Mouse (Mus musculus) heart, adult 9 months (tissue): ENCODE results near the gene Utp11.

ENCODE experiments used
- DNase-seq, 2 experiments: peaks; one replicate each; pipeline ENCODE4 v3.0.0; 2022; ENCODE audit warnings: low spot score in 2 of 2

Utp11 gene

GRCm38 (mm10) chr4:124704797-124705474 is 11.5 kb upstream of the Utp11 start:
- peak; percentile 51 to 73 for DNase-seq

GRCm38 (mm10) chr4:124703881-124704796 is 10.7 kb upstream of the Utp11 start:
- DNase-seq = peak in 1 of 2 experiments; percentile 21

DNA sequence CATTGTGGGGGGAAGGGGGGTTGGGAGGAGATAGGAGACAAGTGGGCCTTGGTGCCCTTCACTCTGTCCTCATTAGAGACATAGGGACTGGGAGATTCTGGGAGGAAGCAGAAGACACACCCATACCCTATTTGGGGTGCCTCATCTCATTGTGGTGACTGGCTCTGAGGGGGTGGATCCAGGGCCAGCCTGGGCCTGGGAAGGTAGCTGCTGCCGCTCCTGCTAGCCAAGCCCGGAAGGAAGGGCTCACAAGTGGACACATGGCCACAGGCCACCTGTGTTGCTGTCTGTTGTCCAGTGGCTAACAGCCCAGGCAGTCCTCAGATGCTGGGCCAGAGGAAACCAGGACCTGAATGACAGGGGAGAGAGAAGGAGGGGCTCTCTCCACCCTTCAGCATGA is 10.0 kb upstream of the Utp11 start:
- DNase-seq = peak; percentile 47 to 74

- DNase-seq = peak; percentile 27 to 30
Measured at GRCm38 (mm10) chr4:124701916-124702315, 8.5 kb upstream of the Utp11 start.

DNA sequence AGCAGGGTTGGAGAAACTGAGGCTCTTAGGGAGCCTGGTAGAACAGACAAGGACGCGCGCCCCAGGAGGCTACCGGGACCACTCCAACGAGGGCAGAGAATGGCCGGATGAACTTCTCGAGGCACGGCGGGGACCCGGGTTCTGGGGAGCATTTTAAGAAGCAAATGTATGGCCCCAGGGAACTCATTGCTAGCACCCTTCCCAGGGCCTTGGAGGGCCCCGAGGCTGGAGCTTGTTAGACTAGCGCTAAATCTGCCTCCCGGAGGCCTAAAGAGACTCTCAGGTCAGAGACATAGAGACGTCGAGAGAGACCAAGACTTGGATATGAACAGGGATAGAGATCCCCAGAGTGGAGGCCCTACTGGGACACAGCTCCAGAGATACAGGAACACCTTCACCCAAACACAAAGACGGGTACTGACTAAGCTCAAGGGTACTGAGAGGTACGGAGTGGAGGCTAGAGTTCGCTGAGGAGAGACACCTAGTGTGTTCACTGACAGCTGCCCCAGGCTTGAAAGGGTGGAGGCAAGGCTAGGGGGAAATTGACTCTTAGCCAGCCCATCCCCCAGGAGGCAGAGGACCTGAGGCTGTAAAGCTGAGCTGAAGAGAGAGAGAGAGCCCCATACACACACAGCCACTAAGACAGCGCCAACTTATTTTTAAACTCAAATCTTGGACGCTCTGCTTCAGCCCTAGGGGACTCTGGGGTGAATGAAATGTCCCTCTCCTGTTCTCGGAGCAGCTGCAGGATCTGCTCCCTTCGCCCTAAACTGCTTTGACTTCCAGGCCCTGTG is 7.8 kb upstream of the Utp11 start:
- DNase-seq = peak; percentile 67 to 72

GRCm38 (mm10) chr4:124700248-124700971 is 7.0 kb upstream of the Utp11 start, which contains the start of gene Fhl3:
Fhl3 (plus strand) TSS chr4:124700701.
- peak; percentile 55 to 60 for DNase-seq

GRCm38 (mm10) chr4:124699791-124700190 is 6.4 kb upstream of the Utp11 start:
- peak in 1 of 2 experiments; percentile 24 for DNase-seq

- no peak for DNase-seq
Measured at GRCm38 (mm10) chr4:124695786-124696516, 2.6 kb upstream of the Utp11 start.

- no peak for DNase-seq
Measured at GRCm38 (mm10) chr4:124694572-124694971, 1.2 kb upstream of the Utp11 start.

- DNase-seq = no peak
Measured at GRCm38 (mm10) chr4:124692416-124692861, 961 bp downstream of the Utp11 start.

GRCm38 (mm10) chr4:124691455-124691854 is 1.9 kb downstream of the Utp11 start:
- no peak for DNase-seq

DNA sequence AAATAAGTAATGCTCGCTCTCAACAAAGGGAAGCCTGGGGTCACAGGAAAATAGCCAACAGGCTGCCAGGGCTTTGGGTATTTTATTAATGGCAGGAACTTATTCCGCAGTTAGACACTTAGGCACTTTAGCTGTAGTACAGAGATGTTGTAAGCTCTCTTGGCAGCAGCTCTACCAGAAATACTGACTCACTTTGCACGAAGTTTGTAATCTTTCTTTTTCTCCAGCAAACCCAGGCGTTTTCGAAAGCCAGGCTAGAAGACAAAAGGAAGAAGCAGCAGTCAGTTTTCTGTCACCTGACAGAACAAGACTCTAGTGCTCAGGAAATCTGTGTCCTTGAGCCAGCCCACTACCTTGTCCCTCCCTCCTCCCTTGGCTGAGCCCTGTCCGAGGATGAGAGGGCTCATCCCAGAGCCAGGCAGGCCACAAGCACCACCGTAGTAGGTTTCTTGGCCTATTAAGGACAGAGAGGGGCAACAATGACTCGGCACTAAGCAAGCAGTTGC is 7.5 kb downstream of the Utp11 start:
- DNase-seq = peak in 1 of 2 experiments; percentile 35

GRCm38 (mm10) chr4:124685453-124685852 is 7.9 kb downstream of the Utp11 start:
- no peak for DNase-seq

DNA sequence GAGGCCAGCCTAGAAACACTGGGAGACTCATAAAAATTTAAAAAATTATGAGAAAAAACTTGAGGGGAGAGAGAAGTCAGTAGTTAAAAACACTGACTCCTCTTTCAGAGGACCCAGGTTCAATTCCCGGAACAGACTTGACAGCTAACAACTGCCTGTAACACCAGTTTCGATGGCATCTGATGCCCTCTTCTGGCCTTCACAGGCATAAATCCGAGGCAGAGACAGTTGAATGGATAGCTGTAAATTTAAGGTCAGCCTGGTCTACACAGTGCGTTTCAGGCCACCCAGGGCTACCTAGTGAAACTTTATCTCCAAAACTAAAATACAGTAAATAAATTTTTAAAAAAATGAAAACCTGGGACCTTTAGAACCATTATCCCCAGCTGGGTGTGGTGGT is 8.4 kb downstream of the Utp11 start:
- no peak for DNase-seq

GRCm38 (mm10) chr4:124683474-124683873 is 9.9 kb downstream of the Utp11 start:
- no peak for DNase-seq

- no peak for DNase-seq
Measured at GRCm38 (mm10) chr4:124682270-124682669, 11.1 kb downstream of the Utp11 start.

DNA sequence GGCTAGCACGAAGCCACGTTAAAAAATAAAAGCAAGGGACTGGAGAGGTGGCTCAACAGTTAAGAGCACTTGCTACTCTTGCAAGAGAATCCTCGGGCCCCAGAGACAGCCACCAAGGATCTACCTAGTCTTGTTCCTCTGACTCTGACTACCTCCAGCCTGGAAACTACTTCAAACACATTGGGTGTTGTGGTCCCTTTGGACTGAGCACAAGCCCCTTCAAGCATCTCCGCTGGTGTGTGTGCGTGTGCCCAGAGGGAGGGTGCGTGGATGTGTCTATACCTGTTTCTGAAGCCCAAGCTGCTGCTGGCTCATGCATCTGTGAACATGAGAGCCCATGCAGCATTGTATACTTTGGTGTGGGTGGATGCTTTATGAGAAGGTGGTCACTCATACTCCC is 17.4 kb downstream of the Utp11 start:
- no peak for DNase-seq

- no peak for DNase-seq
Measured at GRCm38 (mm10) chr4:124675037-124675436, 18.4 kb downstream of the Utp11 start.

- DNase-seq = no peak
Measured at GRCm38 (mm10) chr4:124674334-124675032, 18.9 kb downstream of the Utp11 start.
